Mouse (Mus musculus) G1E (cell line): ENCODE results near the gene Arfgap3. TPM values are rescaled to one million over a fixed set of nuclear protein-coding genes. Genes with fewer than 3 reads are reported as not detected.

Experiments used
- ATAC-seq: 2 replicates; pipeline ENCODE4 v1.8.0; 2016; ENCODE audit warnings: mild to moderate bottlenecking; ENCODE audit not compliant: insufficient number of reproducible peaks, poor library complexity, low FRiP score, severe bottlenecking; ENCODE audit errors: extremely low read depth
- DNase-seq: peaks from one replicate; pipeline ENCODE4 v3.0.0; 2012; ENCODE audit warnings: low spot score
- H3K27me3 ChIP-seq: 2 replicates; pipeline ENCODE4 v1.6.1; 2012; ENCODE audit warnings: mild to moderate bottlenecking, low read length, inconsistent platforms; ENCODE audit not compliant: insufficient read depth
- H3K36me3 ChIP-seq: replicated peaks from 2 replicates; pipeline ENCODE3; 2012; ENCODE audit warnings: mild to moderate bottlenecking, inconsistent platforms
- H3K4me1 ChIP-seq: 2 replicates; pipeline ENCODE4 v1.6.1; 2012; ENCODE audit warnings: low read depth, low read length, inconsistent platforms, mixed read lengths; ENCODE audit not compliant: insufficient read depth
- H3K4me3 ChIP-seq: 2 replicates; pipeline ENCODE4 v1.5.1; 2012; ENCODE audit warnings: low read depth, mild to moderate bottlenecking, inconsistent platforms, low read length, moderate library complexity, mixed read lengths
- H3K9me3 ChIP-seq: replicated peaks from 2 replicates; pipeline ENCODE4 v1.6.1; 2012; ENCODE audit warnings: inconsistent platforms
- CTCF ChIP-seq: IDR thresholded peaks from 2 replicates; pipeline ENCODE4 v1.5.1; 2012; ENCODE audit warnings: low read depth, low read length, inconsistent platforms, mixed read lengths
- GATA1 ChIP-seq: IDR thresholded peaks from 2 replicates; pipeline ENCODE4 v1.6.1; 2012; ENCODE audit warnings: borderline replicate concordance, low read length, inconsistent platforms, mixed read lengths
- GATA2 ChIP-seq: IDR thresholded peaks from 2 replicates; pipeline ENCODE4 v1.6.1; 2012; ENCODE audit warnings: low read depth, low read length, inconsistent platforms, borderline replicate concordance
- POLR2AphosphoS5 ChIP-seq: IDR thresholded peaks from 2 replicates; pipeline ENCODE4 v1.6.1; 2012; ENCODE audit warnings: low read depth, low read length, inconsistent platforms; ENCODE audit not compliant: insufficient replicate concordance
- TAL1 ChIP-seq: conservative IDR thresholded peaks from 2 replicates; pipeline ENCODE4 v1.6.1; 2012; ENCODE audit warnings: low read depth, low read length, inconsistent platforms, mixed read lengths
- polyA plus RNA-seq: library from polyadenylated mRNA; stranded (reverse); fragments of >175 nt; gene quantifications from 2 replicates; pipeline ENCODE4 v1.2.3, GENCODE M21; 2012
- total RNA-seq, 2 experiments: library from RNA; stranded (forward) in 1 of 2; stranded (reverse) in 1 of 2; fragments of 200-1000 nt in 1 of 2; fragments of >200 nt in 1 of 2; fragmentation: Nextera tagmentation in 1 of 2; gene quantifications; 2 replicates each; pipeline ENCODE4 v1.2.3; 2014 to 2017

Arfgap3 gene
- total and polyA plus RNA-seq, 3 experiments: 8.4 to 47.0 (median 39.7) TPM

DNA sequence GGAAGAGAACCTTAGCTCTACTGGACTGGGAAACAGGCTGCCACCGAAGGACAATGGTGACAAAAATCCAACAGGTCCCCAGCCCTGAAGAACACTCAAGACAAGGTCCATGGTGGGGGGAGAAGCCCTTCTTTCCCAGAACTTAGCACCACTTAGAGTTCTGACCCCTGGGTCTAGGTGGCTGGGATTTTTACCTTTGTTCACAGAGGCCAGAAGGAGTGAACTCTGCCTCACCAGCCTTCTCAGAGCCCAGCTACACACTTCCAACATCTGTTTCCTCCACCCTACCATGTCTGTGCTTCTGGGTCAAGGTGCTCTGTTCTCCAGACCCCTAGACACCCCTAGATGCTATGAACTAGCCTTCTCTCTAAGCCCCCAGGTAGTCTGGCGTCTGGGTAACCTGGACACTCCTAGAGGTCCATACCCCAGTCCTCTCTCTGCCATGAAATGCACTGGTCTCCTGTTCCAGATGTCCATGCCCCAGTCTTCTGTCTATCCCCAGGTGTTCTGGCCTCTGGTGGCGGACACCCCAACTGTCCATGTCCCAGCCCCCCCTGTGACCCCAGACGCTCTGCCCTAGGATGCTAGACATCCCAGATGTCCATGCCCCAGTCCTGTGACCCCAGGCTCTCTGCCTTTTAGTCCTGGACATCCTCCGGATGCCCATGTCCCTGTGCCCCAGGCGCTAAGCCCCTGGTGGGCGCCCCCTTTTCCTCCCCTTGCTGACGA lies 658 bp downstream of the Arfgap3 start:
- Histone ChIP-seq H3K4me1 (peaks cover 47% of the 10 kb centered on the region), H3K9me3 (no peaks in the 10 kb centered on the region), H3K36me3 (peaks cover 44% of the 10 kb centered on the region), H3K27me3 (no peaks in the 10 kb centered on the region), H3K4me3 (peak overlapping the region; percentile 77)
- TF ChIP-seq TAL1 (no peak), GATA1 (no peak), GATA2 (no peak), POLR2AphosphoS5 (no peak), CTCF (no peak)
- DNase-seq (no peak), ATAC-seq (no peak)

DNA sequence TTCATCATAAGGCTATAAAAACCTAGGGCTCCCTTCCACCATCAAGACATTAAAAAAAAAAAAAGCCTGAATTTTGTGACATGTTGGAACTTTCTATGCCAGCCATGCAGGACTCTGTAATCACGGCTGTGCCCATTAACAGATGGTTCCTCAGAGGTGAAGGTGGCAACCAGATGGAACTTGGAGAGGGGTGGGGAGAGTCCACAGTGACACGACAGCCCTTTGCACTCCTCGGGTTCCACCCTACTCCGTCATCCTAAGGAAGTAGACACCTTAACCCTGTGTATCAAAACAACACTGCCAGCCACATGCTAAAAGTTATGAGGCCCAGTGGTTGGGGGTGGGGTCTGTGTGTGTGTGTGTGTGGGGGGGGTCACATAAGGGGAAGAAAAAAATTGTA lies 1.3 kb downstream of the Arfgap3 start:
- Histone ChIP-seq H3K36me3 (peaks cover 42% of the 10 kb centered on the region), H3K27me3 (no peaks in the 10 kb centered on the region), H3K4me3 (no peak overlapping the region; the same call in 1 of the 2 replicates), H3K4me1 (peaks cover 53% of the 10 kb centered on the region), H3K9me3 (no peaks in the 10 kb centered on the region)
- TF ChIP-seq TAL1 (no peak), POLR2AphosphoS5 (no peak), GATA1 (no peak), GATA2 (no peak), CTCF (no peak)
- DNase-seq (peak; percentile 18), ATAC-seq (no peak)

GRCm38 (mm10) chr15:83345898-83346529 lies 4.0 kb downstream of the Arfgap3 start:
- ATAC-seq (no peak), DNase-seq (no peak)
- TF ChIP-seq GATA2: no peak
- no peak for TF ChIP-seq GATA1
- TF ChIP-seq POLR2AphosphoS5: no peak
- TF ChIP-seq TAL1: no peak
- no peak for TF ChIP-seq CTCF
- H3K27me3 ChIP-seq: no peaks in the 10 kb centered on the region
- no peaks in the 10 kb centered on the region for H3K9me3 ChIP-seq
- H3K4me3 ChIP-seq: no peak overlapping the region; the same call in 1 of the 2 replicates
- peaks cover 56% of the 10 kb centered on the region for H3K36me3 ChIP-seq
- H3K4me1 ChIP-seq: peaks cover 66% of the 10 kb centered on the region

GRCm38 (mm10) chr15:83344956-83345355 lies 5.1 kb downstream of the Arfgap3 start:
- TF ChIP-seq POLR2AphosphoS5 (no peak), CTCF (no peak), GATA1 (no peak), GATA2 (no peak), TAL1 (no peak)
- Histone ChIP-seq H3K4me1 (peaks cover 65% of the 10 kb centered on the region), H3K27me3 (no peaks in the 10 kb centered on the region), H3K9me3 (no peaks in the 10 kb centered on the region), H3K4me3 (peak overlapping the region; percentile 60; the same call in 1 of the 2 replicates), H3K36me3 (peaks cover 63% of the 10 kb centered on the region)
- ATAC-seq: peak; percentile 64; the same call in 1 of the 2 replicates
- DNase-seq: peak; percentile 46

DNA sequence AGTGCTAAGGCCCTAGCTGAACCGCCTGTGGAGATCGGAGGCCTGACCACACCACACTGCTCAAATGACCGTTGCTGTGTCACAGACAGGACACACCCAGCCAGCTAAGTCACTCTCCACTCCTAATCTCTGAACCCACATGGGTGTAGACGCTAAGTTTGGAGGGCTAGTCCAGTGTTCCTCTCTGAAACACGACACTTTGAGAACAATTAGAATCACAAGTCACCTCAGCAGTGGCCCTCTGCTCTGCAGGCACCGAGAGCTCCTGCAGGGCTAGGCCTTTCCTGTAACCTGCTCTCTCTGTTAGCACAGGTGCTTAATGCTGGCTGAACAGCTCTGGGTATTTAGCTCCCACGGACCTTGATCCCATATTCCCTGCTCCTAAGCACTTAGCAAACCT lies 5.9 kb downstream of the Arfgap3 start:
- Histone ChIP-seq H3K4me3 (peak overlapping the region; percentile 45; the same call in 1 of the 2 replicates), H3K27me3 (no peaks in the 10 kb centered on the region), H3K36me3 (peaks cover 63% of the 10 kb centered on the region), H3K4me1 (peaks cover 62% of the 10 kb centered on the region), H3K9me3 (no peaks in the 10 kb centered on the region)
- TF ChIP-seq CTCF (no peak), GATA2 (no peak), GATA1 (no peak), POLR2AphosphoS5 (no peak), TAL1 (peak; percentile 39; the same call in 1 of the 2 replicates)
- DNase-seq (peak; percentile 21), ATAC-seq (peak; percentile 85)

- H3K4me3 ChIP-seq: peak overlapping the region; percentile 44; the same call in 1 of the 2 replicates
- H3K4me1 ChIP-seq: peaks cover 37% of the 10 kb centered on the region
- peaks cover 76% of the 10 kb centered on the region for H3K36me3 ChIP-seq
- H3K9me3 ChIP-seq: no peaks in the 10 kb centered on the region
- TF ChIP-seq POLR2AphosphoS5 (no peak), GATA2 (no peak)
- DNase-seq: no peak
- no peak for ATAC-seq
- no peaks in the 10 kb centered on the region for H3K27me3 ChIP-seq
Measured at GRCm38 (mm10) chr15:83338908-83339307, 11.1 kb downstream of the Arfgap3 start.
